Mouse (Mus musculus) limb, embryonic 11.5 days (tissue): ENCODE data around the gene Slc28a2. TPM values are rescaled to one million over a fixed set of nuclear protein-coding genes. Genes with fewer than 3 reads are reported as not detected.
"Not testable (repeated sequence)": the region's sequence is repeated elsewhere in the genome, so short reads cannot be mapped to it uniquely, and the experiment has no call there.

Experiments
- ATAC-seq: fragments of 200-750 bp; cut with Nextera tagmentation; 2 replicates; pipeline ENCODE4 v1.8.0; 2017; ENCODE audit warnings: low read depth; ENCODE audit not compliant: insufficient number of reproducible peaks, low FRiP score, low TSS enrichment
- DNase-seq: peaks from one replicate; pipeline ENCODE4 v3.0.0-alpha.2; 2015; ENCODE audit warnings: low spot score
- H3K27ac ChIP-seq: fragments of 300-500 bp; sonication (generic); replicated peaks from 2 replicates; pipeline ENCODE4 v1.5.1; 2014; ENCODE audit warnings: low read depth, mild to moderate bottlenecking, low read length
- H3K27me3 ChIP-seq: fragments of 300-500 bp; sonication (generic); 2 replicates; pipeline ENCODE4 v1.6.1; 2014; ENCODE audit warnings: mild to moderate bottlenecking, low read length, mixed read lengths; ENCODE audit not compliant: control insufficient read depth, insufficient read depth
- H3K36me3 ChIP-seq: fragments of 300-500 bp; sonication (generic); 2 replicates; pipeline ENCODE4 v1.6.1; 2014; ENCODE audit warnings: mild to moderate bottlenecking, low read length, moderate library complexity, mixed read lengths; ENCODE audit not compliant: control insufficient read depth, insufficient read depth
- H3K4me1 ChIP-seq: fragments of 300-500 bp; sonication (generic); 2 replicates; pipeline ENCODE4 v1.6.1; 2014; ENCODE audit warnings: low read length, mixed read lengths; ENCODE audit not compliant: control insufficient read depth, insufficient read depth
- H3K4me2 ChIP-seq: fragments of 300-500 bp; sonication (generic); 2 replicates; pipeline ENCODE4 v1.6.1; 2014; ENCODE audit warnings: low read depth, mild to moderate bottlenecking, moderate library complexity; ENCODE audit not compliant: severe bottlenecking
- H3K4me3 ChIP-seq: fragments of 300-500 bp; sonication (generic); 2 replicates; pipeline ENCODE4 v1.5.1; 2014; ENCODE audit warnings: low read depth, low read length
- H3K9ac ChIP-seq: fragments of 300-500 bp; sonication (generic); 2 replicates; pipeline ENCODE4 v1.6.1; 2014; ENCODE audit warnings: mild to moderate bottlenecking, low read length
- H3K9me3 ChIP-seq: fragments of 300-500 bp; sonication (generic); 2 replicates; pipeline ENCODE4 v1.6.1; 2016; ENCODE audit warnings: low read length; ENCODE audit not compliant: control insufficient read depth
- WGBS: fragments of 180-500 bp; shearing (Covaris S2); extraction: QIAGEN DNeasy Blood & Tissue Kit; methylation state at CpG from one replicate; pipeline ENCODE4 v1.1.7; 2014; 5-methylcytosine and 5-hydroxymethylcytosine counted together
- polyA plus RNA-seq: library from polyadenylated mRNA; unstranded; fragments of >200 nt; fragmentation: Nextera tagmentation; extraction: Ambion mirVana; gene quantifications from 2 replicates; pipeline ENCODE4 v1.2.1, GENCODE M21; 2014

Gene Slc28a2
- polyA plus RNA-seq, 1 experiment from 2014 or later, result not detected

- DNase-seq (no peak), ATAC-seq (no peak)
- 88% methylated on average over 1 of the region's 1 CpGs for WGBS
- Histone ChIP-seq H3K4me1 (no peaks in the 10 kb centered on the region), H3K4me2 (no peak within 1 kb of the TSS), H3K27ac (no peak within 1 kb of the TSS), H3K9me3 (no peaks in the 10 kb centered on the region), H3K27me3 (no peaks in the 10 kb centered on the region), H3K36me3 (no peaks in the 10 kb centered on the region), H3K9ac (no peak within 1 kb of the TSS), H3K4me3 (no peak within 1 kb of the TSS)
Measured at GRCm38 (mm10) chr2:122484641-122485040, 58.4 kb downstream of the Slc28a2 start, which contains the start of gene Gm14085. TSS of gene Gm14085 (plus strand) at chr2:122484941.

GRCm38 (mm10) chr2:122485654-122486053, 59.4 kb downstream of the Slc28a2 start:
- not testable (repeated sequence) for H3K4me2 ChIP-seq, DNase-seq, ATAC-seq, H3K9ac ChIP-seq, H3K4me1 ChIP-seq, H3K27ac ChIP-seq, H3K9me3 ChIP-seq, H3K36me3 ChIP-seq, H3K27me3 ChIP-seq, H3K4me3 ChIP-seq
- WGBS, result 70% methylated on average over 2 of the region's 3 CpGs

GRCm38 (mm10) chr2:122486122-122486521, 59.8 kb downstream of the Slc28a2 start:
- not testable (repeated sequence) for DNase-seq, H3K4me3 ChIP-seq, H3K4me1 ChIP-seq, H3K27ac ChIP-seq, H3K36me3 ChIP-seq, H3K9me3 ChIP-seq, H3K4me2 ChIP-seq, H3K27me3 ChIP-seq, H3K9ac ChIP-seq, ATAC-seq

- H3K9ac ChIP-seq, result no peak overlapping the region
- ATAC-seq (no peak), DNase-seq (no peak)
- H3K4me1 ChIP-seq, result no peaks in the 10 kb centered on the region
- no peaks in the 10 kb centered on the region for H3K9me3 ChIP-seq
- no peaks in the 10 kb centered on the region for H3K27me3 ChIP-seq
- no peaks in the 10 kb centered on the region for H3K36me3 ChIP-seq
- H3K4me3 ChIP-seq, result no peak overlapping the region
- WGBS, result 87% methylated on average over 2 of the region's 2 CpGs
- H3K27ac ChIP-seq, result no peak overlapping the region
- H3K4me2 ChIP-seq, result no peak overlapping the region
Measured at GRCm38 (mm10) chr2:122486674-122487073, 60.4 kb downstream of the Slc28a2 start.

Other genes with a start within 250 kb of the Slc28a2 start
- not detected in 2 replicates for gene Patl2, start 240.3 kb upstream of the Slc28a2 start, polyA plus RNA-seq
- gene Terb2, start 240.2 kb upstream of the Slc28a2 start, polyA plus RNA-seq, result not detected in 2 replicates
- 17.0 and 17.1 TPM in 2 replicates for gene Sord, start 191.7 kb upstream of the Slc28a2 start, polyA plus RNA-seq
- gene Duox2, start 128.0 kb upstream of the Slc28a2 start, polyA plus RNA-seq, result not detected in 2 replicates
- gene Duoxa2, start 127.6 kb upstream of the Slc28a2 start, polyA plus RNA-seq, result not detected in 2 replicates
- gene Duoxa1, start 112.7 kb upstream of the Slc28a2 start, polyA plus RNA-seq, result 0.72 and 1.0 TPM in 2 replicates
- 0.04 and 0.13 TPM in 2 replicates for gene Duox1, start 110.8 kb upstream of the Slc28a2 start, polyA plus RNA-seq
- 6.2 and 7.9 TPM in 2 replicates for gene Shf, start 57.3 kb upstream of the Slc28a2 start, polyA plus RNA-seq
- gene Gm14085, start 58.5 kb downstream of the Slc28a2 start, polyA plus RNA-seq, result not detected in 2 replicates
- 6.9 and 8.7 TPM in 2 replicates for gene Gatm, start 184.8 kb downstream of the Slc28a2 start, polyA plus RNA-seq
- 0.35 and 0.48 TPM in 2 replicates for gene AA467197, start 210.5 kb downstream of the Slc28a2 start, polyA plus RNA-seq